Mouse (Mus musculus): ENCODE data around the gene Sbk1.
A peak's percentile ranks its signal among the peaks of the same experiment; 100 is the strongest.

Gene Sbk1

DNA sequence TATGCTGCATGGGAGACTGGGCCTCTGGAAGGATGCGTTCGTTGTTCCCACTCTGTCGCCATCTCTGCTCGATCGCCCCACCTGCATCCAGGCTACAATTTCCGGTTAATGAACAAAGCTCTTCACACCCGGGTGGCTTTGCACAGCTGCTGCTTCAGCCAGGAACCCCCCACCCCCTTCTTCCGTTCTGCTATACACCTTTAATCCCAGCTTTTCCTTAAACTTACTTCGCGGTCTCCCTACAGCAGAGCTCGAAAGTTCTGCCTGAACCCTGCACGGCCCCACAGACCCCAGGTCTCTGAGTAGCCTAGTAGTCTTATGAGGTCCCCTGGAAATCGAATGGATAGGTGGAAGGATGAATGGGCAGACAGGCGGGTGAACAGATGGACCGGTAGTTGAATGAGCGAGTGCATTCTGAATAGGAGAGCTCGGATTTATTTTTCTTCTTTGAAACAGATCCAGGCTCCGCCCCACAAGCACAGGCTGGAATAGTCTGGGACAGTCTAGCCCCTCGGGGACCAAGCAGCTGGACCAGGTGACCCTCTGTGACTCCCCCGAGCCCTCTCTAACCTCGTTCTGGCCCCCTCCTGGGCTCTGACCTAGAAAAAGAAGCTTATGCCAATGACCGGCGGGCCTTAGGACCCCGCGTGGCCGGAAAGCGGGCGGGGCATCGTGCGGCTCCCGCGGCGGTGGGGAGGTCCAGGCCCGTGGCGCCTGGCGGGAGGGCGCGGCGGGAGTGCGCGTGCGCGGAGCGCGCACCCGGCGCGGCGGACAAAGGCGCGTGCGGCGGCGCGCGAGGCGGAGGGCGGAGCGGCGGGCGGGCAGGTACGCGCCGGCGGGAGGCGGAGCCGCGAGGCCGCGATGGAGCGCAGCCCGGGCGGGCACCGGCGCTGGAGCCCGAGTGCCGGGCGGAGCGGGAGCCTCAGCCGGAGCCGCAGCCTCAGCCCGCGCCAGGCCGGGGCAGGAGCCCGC, at the start of gene Sbk1:
TSS of gene Sbk1 (plus strand) at position 908 of the 972 bp plus-strand sequence.
- peak; percentile 90 for DNase-seq (ENCODE audit: low spot score)

DNA sequence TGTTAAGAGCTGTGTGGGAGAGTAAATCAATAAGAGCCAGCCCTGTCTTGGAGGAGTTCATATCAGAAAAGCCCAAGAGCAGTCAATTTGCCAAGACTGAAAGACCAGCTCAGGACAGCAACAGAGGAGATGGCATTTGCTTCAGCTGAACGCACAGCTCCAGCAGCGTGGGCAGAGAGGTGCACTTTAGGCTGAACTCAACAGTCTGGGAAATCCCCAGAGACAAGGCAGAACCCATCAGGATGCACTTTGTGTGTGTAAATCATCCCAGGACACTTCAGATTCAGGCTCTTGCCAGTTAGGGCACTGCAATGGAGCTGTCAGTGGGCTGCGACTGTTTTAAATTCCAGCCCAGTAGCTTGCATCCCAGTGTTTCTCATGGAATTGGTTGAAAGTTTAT, 49.7 kb upstream of the Sbk1 start:
- no peak for DNase-seq (ENCODE audit: low spot score)

DNA sequence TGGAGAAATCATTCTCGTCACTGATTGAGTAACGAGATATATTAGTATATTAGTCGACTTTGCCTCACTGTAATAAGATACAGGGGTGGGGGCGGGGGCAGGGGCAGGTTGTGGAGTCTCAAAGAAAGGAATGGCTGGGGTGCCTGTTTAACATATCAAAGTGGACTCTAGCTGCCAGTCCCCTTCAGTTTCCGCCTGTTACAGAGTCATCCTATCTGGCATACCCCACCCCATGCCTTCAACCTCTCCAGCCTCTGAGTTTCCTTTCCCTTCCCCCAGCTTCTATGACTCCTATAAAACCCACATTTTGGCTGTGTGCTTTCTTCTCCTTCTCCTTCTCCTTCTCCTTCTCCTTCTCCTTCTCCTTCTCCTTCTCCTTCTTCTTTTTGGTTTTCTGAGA, 46.3 kb upstream of the Sbk1 start:
- DNase-seq (ENCODE audit: low spot score) = no peak

DNA sequence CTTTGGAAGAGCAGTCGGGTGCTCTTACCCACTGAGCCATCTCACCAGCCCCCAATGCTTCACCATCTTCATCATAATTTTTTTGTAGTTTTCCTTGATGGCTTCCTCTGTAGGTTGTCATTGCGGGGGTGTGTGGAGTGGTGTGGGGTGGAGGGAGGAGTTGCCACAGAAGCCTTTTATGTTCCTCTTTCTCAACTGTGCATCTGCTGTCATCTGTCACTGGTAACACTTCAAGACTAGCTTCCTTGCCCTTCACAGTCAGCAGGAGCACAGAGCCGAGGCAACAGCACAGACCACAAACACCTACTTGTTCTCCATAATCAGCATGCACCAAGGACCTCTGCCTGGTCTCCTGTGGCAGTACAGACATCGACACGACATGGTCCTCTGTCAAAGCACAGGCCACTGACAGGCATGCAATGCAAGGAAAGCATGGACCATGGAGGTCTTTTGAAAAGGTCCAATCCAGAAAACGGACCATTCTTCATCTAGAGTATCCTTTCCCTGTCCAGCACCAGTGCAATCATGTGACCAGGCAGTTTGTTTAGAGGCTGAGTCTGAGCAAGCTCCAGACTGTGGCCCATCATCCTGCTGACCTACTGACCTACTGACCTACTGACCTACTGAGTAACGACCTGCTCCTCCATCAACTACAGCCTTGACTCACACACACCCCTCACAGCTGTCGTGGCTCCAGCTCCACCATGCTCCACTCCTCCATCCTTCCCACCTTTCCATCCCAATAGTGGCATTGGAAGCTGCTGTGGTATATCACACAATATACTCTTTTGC, 41.9 kb upstream of the Sbk1 start:
- no peak for DNase-seq (ENCODE audit: low spot score)

DNA sequence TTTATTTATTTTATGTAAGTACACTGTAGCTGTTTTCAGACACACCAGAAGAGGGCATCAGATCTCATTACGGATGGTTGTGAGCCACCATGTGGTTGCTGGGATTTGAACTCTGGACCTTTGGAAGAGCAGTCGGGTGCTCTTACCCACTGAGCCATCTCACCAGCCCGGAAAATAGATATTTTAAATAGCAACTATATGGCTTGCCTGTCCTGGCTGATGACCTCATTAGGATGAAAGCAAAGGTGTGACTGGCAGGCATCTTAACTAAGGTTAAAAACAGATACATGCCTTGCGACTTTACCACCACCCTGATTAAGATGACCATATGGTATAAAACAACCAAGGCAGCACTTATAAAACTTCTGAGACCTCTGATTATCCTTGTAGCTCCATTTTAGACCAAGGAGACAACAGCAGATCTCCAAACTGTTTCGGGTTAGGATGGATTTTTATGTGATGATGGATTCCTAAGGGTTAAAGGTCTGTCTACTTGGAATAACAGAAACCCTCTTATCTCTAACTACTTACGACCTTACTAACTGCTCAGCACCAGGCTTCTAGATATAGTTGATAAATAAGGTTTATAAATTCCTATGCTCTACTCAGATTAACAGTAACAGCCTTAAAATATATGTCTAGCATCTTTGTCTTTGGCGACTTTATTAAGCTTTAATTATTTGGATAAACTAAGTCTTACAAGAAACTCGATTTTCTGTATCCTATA, 39.9 kb upstream of the Sbk1 start:
- DNase-seq (ENCODE audit: low spot score) = no peak

DNA sequence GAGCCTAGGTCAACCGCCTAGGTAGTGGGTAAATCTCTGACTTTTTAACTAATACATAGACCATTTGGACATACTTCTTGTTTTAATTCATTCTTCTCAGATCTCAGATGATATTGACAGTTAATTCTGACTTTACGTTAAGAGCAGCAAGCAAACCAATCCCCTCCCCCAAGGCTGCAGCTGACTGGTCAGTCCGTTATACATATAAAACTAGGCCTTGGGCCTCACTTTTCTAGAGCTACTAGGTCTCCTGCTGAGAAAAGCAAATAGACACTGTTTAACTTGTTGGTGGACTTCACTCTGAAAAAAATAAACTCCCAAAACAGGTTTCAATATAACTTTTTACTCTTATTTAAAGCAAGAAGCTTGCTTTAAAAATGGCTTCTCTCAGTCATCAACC, 37.8 kb upstream of the Sbk1 start:
- DNase-seq (ENCODE audit: low spot score) = no peak

DNA sequence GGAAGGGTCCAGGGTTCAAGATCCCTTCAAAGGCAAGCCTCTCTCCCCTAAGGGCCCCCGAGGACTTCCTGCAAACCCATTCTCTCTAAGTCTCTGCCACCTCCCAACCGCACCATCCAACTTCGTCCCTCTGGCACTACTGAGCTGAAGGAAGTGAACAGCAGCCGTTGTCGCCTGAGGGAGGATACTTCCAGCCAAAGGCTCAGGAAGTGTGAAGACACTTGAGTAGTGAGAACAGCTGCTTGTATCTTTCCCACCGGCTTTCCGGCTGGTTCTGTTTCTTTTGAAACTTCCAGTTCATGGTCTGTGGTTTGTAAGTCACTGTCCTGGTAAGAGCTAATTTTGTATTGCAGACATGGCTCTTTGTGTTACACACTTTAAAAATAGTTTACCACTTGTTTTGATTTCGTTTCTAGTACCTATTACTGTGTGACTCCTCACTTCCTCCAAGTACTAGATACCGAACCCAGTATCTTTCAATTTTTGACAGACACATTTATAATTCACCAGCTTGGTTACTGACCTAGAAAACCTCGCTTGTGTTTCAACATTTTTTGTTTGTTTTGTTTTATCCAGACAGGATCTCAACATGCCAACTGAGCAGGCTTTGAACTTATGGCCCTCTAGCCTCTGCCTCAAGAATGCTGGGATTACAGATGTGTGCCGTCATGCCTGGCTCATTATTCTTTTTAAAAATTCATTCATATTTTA, 36.2 kb upstream of the Sbk1 start:
- DNase-seq (ENCODE audit: low spot score) = peak; percentile 32

DNA sequence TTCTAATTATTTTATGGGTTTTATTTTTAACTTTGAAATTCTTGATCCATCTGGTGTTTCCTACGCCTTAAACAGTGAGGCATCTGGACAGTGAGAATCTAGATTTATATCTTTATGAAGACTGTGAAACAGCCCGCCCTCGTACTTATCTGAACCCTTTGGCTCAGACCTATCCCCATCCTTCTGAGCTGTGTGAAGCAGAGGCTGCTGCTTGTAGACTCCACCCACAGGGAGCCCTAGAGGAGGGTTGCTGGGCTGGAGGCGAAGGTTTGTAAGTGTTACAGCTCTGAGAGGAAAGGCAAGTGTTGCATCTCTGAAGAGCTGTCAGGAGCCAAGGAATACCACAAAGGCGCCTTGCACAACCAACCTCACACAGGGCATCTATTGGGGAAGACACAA, 35.6 kb upstream of the Sbk1 start:
- no peak for DNase-seq (ENCODE audit: low spot score)

DNA sequence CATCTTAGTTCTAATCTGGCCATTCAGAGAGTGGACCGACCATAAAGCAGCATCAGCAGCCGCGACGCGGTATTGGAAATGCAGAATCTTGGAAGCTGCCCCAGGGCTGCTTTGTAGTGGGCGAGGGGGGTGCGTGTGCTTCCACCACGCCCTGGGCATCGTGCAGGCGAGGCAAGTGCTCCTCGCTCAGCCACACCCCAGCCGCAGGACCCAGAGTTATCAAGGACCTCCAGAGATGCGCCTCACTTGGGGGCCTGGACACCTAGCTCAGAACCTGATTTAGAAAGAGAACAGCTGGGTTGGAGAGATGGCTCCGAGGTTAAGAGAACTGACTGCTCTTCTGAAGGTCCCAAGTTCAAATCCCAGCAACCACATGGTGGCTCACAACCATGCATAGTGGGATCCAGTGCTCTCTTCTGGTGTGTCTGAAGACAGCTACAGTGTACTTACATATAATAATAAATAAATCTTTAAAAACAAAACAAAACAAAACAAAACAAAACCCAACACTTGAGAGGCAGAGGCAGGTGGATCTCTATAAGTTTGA, 31.5 kb upstream of the Sbk1 start:
- DNase-seq (ENCODE audit: low spot score) = no peak

DNA sequence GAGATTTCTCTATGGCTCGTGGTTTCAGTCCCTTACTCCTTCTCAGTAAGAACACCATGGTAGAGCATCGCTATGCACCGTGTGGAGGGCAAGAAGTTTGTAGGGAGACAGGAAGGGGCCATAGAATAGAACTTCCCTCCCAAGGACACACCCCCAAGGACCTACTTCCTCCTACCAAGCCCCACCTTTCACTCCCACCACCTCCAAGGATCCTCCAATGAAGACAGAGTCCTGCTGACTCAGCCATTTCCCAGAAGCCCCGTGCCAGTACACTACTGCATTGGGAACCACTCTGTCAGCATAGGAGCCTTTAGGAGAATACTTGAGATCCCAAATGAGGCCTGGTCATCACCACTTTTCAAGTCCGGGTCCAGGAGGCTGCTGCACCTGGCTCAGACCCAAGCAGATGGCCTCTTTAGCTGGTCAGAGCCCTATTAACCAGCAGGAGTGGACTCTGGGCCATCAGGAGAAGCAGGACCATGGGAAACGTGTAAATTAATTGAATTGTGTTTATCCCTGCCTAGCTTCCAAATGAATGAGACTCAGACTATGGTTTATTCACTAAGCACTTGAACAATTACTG, 28.2 kb upstream of the Sbk1 start:
- no peak for DNase-seq (ENCODE audit: low spot score)

DNA sequence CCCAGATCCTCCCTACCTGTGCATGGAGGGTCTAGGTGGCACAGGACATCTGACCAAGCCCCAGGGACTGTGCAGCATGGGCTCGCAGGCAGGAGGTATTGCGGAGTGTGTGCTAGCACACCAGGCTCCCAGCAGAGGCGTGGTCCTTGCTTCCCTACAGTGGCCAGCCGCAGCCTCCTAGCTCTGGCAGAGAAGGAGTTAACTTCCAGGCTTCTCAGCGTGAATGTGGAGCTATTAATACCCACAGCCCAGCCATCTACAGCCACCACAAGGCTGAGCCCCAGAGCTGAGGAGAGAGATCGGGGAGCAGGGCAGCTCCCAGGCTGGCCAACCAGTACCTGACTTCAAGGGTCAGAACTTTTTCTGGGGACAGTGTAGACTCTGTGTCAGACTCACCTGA, 24.3 kb upstream of the Sbk1 start:
- DNase-seq (ENCODE audit: low spot score) = no peak

DNA sequence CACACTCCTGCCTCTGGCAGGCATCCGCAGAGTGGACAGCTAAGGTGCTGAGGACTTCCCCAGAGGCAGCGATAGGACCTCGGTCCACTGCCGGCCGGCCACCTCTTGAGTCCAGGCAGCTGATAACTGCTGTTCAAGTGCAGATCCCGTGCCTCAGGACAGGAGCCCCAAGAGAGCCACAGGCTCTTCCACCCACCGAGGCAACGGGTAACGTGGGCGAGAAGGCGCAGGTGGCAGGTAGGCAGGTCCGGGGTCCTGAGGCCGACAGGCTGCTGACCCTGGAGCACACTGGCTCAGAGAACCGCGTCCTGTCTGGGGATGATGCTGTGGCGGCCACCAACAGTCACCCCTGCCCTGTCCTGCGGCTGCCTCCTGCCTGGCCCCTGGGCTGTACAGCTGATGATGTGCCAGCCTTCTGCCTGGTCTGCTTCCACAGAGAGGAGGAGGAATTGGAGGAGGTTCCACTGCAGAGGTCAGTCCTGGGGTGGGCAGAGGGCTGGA, 23.7 kb upstream of the Sbk1 start:
- DNase-seq (ENCODE audit: low spot score) = no peak

DNA sequence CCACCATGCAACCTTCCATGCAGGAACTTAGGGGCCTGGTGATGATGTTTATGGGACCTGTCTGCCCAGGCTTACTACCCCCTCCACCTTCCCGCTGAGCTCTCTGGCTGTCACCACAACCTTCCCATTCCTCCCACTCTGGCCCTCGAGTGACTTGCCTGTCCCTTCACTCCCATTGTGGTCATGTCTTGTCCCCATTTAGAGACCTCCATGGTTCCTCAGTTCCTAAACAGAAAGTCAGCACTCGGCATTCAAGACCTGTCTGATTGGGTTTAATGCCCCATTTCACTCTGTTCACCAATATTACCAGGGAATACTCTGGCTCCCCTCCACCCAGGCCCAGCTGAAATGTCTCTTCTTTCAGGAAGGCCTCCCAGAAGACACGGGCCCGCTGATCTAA, 23.3 kb upstream of the Sbk1 start:
- no peak for DNase-seq (ENCODE audit: low spot score)

DNA sequence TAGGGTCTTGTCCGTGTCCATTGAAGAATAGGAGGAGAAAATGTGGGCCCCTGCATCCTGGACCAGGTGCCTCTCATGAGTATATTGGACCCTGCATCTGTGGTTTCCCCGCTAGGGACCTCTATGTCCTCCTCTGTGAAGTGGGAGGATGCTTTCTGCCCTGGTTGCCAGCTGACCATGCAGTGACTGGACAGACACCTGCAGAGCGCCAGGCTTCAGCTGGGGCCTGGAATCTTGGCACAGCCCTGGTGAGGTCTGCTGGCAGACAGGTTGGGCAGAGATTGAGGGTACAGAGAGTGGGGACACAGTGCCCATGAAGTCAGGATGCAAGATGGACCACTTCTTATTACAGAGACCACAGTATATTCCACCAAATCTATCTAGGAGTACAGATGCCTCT, 22.4 kb upstream of the Sbk1 start:
- no peak for DNase-seq (ENCODE audit: low spot score)

DNA sequence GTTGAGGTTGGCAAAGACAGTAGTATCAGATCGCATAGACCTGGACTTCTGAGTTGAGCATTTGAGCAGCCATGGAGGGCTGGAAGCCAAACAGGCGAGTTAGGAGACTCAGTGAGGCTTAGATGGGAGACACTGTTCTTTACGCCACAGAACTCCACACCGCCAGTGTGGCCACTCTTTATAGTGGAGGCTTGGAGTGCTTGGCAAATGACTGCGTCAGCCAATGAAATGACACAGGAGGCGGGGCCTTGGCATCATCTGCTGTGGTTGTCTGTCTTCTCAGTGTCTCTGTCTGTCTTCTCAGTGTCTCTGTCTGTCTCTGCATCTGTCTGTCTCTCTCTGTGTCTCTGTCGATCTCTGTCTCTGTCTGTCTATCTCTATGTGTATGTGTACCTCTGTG, 21.9 kb upstream of the Sbk1 start:
- no peak for DNase-seq (ENCODE audit: low spot score)

DNA sequence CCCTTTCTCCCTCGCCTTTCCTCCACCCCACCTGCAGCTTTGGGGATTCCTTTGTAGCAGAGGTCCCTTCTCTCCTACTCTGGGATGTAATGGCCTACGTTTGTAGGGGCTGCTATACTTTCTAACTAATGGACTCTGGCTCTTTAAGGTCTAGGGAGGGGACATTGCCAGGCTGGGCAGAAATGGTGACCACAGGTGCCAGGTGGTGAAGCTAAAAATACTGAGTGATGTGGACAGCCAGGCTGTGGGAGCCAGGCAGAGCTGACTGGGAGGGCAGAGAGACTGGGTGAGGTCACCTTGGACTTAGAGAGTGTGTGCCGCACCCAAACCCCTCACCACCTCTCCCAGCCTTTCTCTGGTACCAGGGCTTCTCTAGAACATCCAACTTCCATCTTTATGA, 20.7 kb upstream of the Sbk1 start:
- DNase-seq (ENCODE audit: low spot score) = no peak

DNA sequence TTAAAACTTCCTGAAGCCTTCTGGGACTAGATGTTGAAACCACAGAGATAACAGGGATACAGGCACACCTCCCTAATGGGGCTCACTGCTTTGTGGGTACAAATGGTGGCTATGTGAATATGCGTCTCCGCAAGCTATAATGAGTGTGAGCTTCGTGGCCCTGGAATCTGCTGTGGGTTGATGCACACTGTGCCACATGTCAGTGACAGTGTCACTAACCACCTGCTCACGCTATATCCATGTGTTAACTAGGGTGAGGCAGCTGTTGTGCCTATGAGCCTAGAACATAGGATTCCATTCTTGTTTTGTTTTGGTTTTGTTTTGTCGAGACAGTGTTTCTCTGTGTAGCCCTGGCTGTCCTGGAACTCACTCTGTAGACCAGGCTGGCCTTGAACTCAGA, 20.2 kb upstream of the Sbk1 start:
- DNase-seq (ENCODE audit: low spot score) = no peak

DNA sequence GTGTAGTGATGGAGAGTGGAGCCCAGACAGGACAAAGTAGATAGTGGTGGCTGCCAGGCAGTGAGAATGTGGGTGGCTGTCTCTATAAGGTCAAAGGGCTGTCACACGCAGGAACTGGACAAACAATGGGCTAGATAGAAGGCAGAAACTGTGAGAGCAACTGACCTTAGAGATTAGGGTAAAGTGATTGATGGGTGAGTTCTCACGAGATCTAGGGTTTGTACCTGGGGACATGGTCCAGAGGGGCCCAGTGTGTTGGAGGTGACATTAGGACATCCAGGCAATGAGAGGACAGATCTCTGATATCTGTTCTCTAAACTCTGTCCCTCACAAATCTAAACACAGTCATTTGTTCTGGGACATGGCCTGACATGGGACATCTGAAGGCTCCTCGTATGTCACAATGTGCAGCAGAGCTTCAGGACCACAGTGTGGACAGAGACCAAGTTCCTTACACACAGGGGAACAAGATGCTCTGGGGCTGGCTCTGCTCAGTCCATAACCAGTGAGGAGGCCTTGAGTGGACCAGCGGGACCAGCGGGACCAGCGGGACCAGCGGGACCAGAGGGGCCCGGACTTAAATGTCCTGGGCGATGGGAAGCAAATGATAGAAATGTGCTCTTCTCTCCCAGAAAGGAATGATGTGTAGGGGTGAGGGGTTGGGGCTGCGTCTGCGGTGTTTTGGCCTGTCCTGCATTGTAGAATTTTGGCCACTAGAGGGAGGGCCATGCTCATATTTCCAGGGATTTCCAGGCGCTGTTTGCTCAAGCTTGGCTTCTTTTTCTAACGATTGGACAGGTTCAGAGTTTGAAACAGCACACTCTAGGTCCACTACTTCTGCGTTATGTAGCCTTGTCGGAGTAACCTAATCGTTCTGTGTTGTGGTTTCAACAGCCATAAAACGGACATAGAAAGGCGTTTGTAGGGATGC, 11.9 kb upstream of the Sbk1 start:
- peak; percentile 83 for DNase-seq (ENCODE audit: low spot score)

DNA sequence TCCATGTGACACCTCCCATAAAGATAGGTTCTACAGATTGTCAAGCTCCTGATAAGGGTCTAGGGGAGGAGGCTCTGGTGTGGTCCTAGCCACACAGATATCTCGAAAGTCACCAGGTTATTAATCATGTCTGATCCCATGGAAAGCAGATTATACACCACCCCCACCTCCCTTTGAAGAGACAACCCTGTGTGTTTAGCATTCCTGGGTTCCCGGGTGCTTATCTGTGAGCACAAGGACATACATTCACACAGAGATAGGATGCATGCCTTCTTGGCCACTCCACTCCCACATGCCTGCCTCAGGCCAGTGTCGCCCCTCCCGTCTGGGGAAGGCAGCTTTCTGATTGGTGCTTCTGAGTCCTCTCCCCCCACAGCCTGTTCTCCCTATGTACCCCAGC, 10.6 kb upstream of the Sbk1 start:
- no peak for DNase-seq (ENCODE audit: low spot score)

DNA sequence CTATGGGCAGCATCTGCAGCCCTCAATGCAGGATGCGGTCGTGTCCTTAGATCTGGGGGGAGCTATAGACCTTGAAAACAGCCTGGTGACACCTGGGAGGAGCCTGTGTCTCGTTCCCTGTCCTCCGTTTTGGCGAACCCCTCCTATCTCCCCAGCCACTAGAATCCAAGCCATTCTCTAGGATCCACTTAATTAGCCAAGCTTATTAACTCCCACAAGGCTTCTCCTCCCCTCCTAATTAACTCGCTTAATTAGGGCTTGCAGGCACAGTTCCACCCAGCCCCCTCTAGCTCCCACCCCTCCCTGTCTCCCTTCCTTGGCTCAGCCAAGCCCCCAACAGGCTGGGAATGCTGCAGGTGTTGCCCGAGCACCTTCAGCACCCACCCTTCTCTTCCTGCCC, 8.5 kb upstream of the Sbk1 start:
- DNase-seq (ENCODE audit: low spot score) = no peak

All from layer of hippocampus, adult 11-12 months (tissue).